Mouse (Mus musculus) layer of hippocampus, postnatal 36 days (tissue): ENCODE measurements around the gene Cfd. TPM values are rescaled to one million over a fixed set of nuclear protein-coding genes. Genes with fewer than 3 reads are reported as not detected.
"Not testable (repeated sequence)": the region's sequence is repeated elsewhere in the genome, so short reads cannot be mapped to it uniquely, and the experiment has no call there.

ENCODE experiments used
- DNase-seq, 2 experiments: peaks; one replicate each; pipeline ENCODE4 v3.0.0; 2022
- total RNA-seq, 2 experiments: library from RNA; stranded (reverse); gene quantifications; 2 replicates each; pipeline ENCODE4 v1.2.3; 2021

The Cfd gene
- total RNA-seq, 2 experiments from 2014 or later, result not detected

DNA sequence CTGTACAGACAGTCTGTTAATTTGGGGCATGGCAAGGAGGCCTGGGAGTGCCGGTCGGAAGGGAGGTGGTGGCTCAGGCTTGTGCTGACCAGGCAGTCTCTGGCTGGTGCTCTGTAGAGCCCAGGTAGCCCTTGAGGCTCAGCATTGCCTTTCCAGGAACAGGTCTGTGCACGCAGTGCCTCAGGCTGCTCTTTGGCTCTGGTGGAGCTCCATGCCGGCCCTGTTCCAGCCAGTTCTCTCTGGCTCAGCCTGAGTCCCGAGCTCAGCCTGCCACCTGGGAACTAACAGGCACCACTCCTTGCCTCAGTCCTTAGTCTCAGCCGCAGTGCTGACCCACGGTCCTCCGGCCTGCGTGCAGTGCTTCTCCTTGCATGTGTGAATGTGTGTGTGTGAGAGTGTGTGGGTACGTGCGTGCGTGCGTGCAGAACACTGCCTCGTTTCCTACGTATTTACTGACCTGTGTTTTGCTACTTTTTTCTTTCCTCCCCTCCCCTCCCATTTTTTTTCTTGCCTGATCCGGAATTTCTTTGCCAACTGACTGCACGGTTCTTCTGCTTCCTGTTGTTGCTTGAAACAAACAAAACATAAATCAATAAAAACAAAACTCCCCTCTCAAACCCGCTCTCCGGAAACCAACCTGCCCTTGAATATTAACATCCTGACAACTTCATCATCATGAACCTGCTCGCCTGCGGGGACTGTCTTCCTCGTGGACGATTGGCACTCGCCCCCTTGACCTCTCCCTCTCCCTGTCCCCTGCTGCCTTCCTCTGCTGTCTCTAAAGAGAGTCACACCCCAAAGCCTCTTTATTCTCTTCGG is 29.2 kb upstream of the Cfd start:
- DNase-seq, result no peak

- no peak for DNase-seq
Measured at GRCm38 (mm10) chr10:79862049-79862788, 28.4 kb upstream of the Cfd start.

DNA sequence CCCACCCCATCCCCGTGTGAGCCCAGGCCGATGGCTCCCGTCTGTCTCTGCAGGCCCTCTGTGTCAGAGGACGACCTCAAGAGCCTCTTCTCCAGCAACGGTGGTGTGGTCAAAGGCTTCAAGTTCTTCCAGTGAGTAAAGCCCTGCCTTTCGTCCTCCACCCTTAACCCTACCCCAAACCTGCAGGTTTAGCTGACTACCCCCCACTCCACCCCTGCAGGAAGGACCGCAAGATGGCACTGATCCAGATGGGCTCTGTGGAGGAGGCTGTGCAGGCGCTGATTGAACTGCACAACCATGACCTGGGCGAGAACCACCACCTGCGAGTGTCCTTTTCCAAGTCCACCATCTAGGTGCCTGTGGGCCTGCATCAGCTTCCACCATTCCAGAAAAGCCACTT is 27.7 kb upstream of the Cfd start:
- no peak for DNase-seq

DNA sequence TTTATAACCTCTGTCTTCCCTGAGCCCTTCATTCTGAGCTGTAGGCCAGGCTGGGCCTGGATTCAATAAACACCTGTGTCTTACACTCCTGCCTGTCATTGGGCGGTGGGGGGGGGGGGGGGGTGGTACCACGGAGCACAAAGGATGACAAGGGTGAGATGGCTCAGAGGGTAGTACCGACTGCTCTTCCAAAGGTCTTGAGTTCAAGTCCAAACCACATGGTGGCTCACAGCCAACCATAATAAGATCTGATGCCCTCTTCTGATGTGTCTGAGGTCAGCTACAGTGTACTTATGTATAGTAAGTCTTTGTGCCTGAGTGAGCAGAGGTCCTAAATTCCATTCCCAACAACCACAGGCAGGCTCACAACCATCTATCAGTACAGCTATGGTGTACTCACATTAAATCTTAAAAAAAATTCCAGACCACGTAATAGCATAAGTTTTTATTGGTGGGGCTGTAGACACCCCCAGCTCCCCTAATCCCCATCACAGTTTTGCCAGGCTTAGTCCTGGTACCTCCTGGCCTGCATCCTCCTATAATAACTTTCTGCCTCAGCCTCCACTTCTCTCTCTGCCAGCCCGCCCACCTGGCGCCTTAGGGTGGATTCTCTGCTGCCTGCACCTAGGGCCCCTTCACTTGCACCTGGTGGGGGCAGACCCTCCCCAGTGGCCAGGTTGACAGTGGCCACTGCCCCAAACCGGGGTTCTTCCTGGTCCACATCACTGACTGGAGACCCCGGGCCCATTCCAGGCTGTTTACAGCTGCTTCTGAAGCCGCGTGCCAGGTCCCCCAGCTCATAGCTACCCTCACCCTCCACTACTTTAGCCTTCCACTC is 26.1 kb upstream of the Cfd start:
- no peak for DNase-seq

DNA sequence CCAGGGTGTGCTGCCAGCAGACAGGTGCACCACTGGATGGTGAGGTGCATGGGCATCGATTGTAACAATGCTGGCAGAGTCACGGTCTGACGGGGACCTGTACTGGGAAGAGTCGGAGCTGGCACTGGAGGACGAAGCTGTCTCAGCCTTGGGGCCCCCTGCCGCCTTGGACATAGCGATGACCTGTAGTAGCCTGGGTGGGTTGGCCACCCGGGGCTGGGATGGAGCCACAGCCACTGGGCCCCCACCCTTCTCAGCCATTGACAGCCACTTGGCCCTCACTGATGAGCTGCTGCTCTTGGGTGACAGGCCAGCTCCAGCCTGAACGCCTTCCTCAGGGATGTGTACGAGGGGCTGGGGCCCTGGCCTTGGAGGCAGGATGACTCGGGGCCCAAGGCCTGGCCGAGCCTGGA is 25.5 kb upstream of the Cfd start:
- DNase-seq, result no peak

GRCm38 (mm10) chr10:79865801-79866295 is 24.8 kb upstream of the Cfd start:
- no peak for DNase-seq

- DNase-seq, result no peak
Measured at GRCm38 (mm10) chr10:79866601-79867000, 24.1 kb upstream of the Cfd start.

DNA sequence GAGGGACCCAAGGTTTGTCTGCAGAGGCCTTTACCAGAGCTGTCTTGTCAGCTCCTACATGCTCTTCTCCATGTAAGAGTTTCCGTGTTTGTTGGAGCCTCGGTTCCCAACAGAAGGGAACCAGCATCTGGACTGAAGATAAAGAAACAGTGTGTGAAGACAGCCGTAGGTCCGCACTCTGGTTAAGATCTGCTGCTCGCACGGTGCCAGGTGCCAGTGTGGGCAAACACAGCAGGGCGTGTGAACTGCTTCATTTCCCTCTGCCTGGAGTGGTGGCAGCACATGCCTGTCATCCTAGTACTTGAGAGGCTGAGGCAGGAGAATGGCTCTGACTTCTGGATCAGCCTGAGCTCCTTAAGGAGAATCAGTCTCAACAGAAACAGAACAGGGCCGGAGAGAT is 18.8 kb upstream of the Cfd start:
- no peak for DNase-seq

DNA sequence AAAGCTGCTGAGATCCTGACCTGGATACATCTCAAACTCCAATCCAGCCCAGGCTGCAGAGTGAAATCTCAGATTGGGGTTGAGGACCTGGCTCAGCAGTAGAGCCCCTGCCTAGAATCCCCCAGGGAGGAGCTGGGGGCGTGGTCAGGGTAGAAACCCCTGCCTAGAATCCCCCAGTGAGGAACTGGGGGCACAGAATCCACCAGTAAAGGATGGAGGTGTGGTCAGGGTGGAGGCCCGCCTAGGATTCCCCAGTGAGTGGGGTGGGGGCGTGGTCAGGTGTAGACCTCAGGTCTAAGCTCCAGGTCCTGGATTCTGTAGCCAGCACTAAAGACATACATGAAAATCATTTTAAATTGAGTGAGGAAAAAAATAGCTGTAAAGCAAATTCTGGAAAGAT is 17.8 kb upstream of the Cfd start:
- DNase-seq, result no peak

- no peak for DNase-seq
Measured at GRCm38 (mm10) chr10:79873313-79873712, 17.3 kb upstream of the Cfd start.

- DNase-seq, result no peak
Measured at GRCm38 (mm10) chr10:79873715-79874289, 16.9 kb upstream of the Cfd start.

DNA sequence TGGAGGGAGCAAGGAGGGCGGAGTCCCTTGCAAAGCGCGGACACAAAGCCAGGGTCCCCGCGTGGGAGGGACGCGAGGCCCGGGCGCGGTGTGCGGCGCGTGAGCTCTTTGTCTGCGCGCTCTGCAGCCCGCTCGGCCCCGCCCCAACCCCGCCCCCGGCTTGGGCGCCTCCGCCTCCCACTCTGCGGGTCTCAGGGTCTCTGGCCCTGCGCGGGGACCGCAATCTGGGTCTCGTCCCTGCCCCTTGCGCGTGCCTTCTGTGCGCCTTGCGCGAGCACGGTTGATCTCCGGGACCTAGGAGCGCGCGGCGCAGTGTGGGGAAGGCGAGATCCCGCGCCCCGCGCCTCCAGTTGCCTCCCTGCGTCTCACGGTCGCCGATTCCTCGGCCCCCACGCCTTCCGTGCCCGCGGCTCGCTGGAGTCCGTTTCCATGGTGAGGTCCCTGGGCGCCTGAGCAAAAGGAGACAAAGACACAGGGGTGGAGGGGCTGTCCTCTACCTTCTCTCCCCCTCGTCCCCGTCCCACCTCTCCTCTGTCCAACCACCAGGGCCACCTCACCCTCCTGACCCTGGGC is 16.3 kb upstream of the Cfd start, which contains the start of the genes Prtn3 and Plppr3:
Gene Prtn3 (plus strand): TSS at position 187 of the 573 bp plus-strand sequence.
Gene Plppr3 (minus strand): TSS at position 345 of the 573 bp plus-strand sequence.
- DNase-seq, result no peak

GRCm38 (mm10) chr10:79877174-79877573 is 13.5 kb upstream of the Cfd start:
- no peak for DNase-seq

GRCm38 (mm10) chr10:79877757-79878156 is 12.9 kb upstream of the Cfd start:
- no peak for DNase-seq

DNA sequence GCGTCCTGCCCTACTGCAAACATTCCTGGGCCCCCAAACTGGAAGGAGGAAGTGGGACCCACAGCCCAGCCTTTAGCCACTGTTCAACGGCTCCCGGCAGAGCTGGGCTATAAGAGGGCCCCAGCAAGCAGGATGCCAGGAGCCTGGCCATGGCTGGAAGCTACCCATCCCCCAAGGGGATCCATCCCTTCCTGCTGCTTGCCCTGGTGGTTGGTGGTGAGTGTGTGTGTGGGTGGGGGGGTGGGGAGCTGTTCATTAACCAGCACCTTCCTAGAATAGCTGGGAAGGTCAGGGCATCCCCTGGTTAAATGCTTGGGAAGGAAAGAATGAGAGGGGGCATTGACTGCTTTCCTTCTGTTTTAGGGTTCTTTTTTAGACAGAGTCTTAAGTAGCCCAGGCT is 11.1 kb upstream of the Cfd start:
- no peak for DNase-seq

GRCm38 (mm10) chr10:79880721-79881120 is 9.9 kb upstream of the Cfd start:
- no peak for DNase-seq

DNA sequence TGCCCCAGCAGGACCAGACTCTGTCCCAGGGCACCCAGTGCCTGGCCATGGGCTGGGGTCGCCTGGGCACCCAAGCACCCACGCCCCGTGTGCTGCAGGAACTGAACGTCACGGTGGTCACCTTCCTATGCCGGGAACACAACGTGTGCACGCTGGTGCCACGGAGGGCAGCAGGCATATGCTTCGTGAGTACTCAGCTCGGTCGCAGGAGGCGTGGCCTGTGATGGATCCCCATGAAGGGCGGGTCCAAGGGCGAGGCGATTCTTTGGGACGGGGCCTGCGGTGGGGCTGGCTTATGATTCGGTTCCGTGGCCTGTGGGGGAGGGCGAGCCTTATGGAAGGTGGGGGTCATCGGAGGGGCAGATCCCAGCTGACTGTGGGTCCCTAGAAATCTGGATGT is 8.7 kb upstream of the Cfd start:
- DNase-seq, result no peak

DNA sequence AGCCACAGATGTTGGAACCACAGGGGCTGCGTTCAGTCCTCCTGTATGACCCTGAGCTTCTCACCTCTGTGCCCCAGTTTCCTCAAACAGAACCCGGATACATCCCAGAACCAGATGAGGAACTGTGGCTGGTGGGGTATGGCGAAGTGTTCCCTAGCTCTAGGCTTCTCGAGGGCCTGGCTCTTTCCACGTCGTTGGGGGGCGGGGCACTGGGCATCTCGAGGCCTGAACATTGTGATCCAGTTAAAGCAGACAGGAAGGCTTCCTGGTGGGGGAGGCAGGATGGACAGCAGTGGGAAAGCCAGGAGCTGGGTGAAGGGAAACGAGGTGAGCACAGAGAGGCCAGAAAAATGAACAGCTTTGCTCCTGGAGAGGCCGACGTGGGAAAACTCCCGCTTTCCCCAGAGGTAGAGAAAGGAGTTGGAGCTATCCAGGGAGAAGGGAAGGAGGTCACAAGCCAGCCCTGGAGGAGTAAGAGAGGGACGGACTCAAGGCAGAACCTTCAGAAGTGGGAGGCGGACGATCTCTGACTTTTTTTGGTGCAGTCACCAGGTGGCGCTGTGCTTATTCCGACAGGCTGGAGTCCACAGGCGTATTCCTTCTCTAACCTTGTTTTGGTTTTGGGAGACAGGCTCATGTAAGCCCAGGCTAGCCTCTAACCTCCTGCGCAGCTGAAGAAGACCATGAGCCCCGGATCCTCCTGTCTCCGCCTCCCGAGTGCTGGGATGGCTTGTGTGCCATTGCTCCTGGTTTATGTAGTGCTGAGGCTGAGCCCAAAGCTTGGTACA is 7.2 kb upstream of the Cfd start:
- peak; percentile 68 to 75 for DNase-seq

- DNase-seq, result no peak
Measured at GRCm38 (mm10) chr10:79884446-79884845, 6.2 kb upstream of the Cfd start.

DNA sequence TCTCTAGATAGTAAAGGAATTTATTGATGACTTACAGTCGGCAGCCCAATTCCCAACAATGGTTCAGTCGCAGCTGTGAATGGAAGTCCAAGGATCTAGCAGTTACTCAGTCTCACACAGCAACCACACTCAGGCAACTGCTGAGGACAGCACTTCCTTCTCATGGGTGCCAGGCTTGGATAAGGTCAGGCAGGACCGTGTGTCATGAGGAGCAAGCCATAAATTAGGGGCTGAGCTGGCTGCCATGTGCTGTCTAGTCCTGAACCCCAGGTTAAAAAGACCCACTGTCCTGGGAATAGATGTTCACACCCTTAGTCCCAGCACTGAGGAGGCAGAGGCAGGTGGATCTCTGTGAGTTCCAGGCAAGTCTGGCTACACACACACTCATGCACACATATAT is 5.7 kb upstream of the Cfd start:
- DNase-seq, result not testable (repeated sequence)

GRCm38 (mm10) chr10:79886054-79886453 is 4.6 kb upstream of the Cfd start, which contains the start of gene Elane:
Gene Elane (plus strand): TSS chr10:79886247.
- DNase-seq, result no peak
